Mouse (Mus musculus) forelimb bud, embryonic 11.5 days (tissue): Measurements from ENCODE around the gene Galnt9.

ENCODE experiments used
- DNase-seq: peaks from one replicate; pipeline ENCODE4 v3.0.0-alpha.2; 2012; ENCODE audit warnings: low read depth, low spot score

Gene Galnt9

DNA sequence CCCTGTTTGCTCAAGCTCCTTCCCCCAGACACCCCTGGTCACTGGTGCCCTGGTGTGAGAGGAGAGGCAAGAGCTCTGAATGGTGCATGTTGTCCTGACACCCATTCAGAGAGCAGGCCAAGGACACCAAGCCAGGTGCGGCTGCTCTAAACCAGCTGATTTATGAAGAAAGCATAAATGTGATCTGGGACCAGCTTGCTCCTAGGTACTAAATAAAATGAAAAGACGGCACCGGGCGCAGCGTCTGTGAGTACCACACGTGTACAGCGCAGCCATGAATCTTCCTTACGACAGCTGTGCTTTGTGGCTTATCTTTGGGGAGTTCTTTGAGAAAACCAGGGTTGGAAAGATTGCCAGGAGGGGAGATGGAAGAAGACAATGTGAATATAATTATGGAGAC, 8.2 kb upstream of the Galnt9 start:
- no peak for DNase-seq

DNA sequence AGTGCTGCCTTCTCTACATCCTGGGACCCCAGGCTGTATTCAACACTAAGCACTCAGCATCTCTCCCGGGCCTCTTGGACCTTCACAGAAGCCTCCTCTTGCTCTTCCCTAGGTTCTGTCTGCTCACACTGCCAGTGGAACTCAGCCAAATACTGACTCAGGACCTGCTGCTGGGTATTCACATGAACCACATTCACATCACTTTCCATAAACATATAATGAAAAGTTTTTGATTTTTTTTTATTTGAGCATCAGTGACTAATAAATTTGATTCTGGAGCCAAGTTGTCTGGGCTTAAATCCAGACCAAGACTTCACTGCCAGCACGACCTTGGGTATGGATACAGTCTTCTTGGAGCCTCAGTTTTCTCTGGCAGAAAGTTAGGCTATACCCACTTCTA, 3.2 kb upstream of the Galnt9 start:
- no peak for DNase-seq

- no peak for DNase-seq
Observed at GRCm38 (mm10) chr5:110541456-110541855, 2.7 kb upstream of the Galnt9 start.

- DNase-seq: no peak
Observed at GRCm38 (mm10) chr5:110544691-110545069, 525 bp downstream of the Galnt9 start.

DNA sequence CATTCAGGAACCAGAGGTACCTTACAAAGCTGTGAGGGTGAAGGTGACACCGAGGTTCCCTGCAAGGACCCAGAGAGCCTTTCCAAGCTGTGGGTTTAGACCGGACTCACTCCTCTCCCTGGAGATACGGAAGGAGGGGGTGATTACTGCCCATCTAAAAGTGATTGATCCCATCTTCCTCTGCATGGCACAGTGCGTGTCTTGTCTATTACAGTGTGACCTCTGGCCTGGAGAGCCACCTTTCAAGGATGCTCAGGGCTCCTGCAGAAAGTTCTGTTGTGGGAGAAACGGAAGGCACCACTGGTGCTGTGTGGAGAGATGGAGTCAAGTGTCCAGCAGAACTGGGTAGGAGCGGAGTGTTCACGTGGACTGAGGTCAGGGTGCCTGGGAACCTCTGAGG, 1.2 kb downstream of the Galnt9 start:
- no peak for DNase-seq

GRCm38 (mm10) chr5:110546136-110546535, 2.0 kb downstream of the Galnt9 start:
- no peak for DNase-seq

DNA sequence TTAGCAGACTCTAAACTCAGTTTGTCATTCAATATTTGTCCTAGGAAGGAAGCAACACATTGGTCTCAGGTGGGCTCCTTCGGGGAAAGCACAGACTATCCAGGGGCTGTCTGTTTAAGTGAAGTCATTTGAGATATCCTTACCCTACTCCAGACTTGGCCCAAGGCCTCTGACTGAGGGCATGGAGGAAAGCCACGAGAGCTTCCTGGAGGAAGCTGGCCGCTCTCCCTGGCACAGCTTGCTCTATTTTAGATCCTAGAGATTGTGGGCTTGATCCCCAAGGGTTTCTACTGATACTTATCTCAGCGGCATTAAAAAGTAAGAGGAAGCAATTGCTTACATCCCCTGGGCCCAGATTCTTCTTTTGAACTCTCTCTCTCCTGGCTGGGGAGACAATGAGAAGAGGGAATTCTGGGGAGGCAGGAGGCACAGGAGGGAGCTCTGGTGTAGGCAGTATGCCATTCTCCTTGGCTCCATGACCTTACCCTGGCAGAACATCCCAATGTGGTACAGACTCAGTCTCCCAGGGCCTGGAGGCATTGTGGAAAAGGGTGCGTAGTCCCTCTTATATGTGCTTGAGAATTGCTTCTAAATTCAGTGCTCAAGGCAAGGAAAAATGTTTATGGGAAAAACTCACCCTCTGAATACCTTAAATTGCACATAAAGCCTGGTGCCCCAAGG, 2.7 kb downstream of the Galnt9 start:
- DNase-seq: no peak

GRCm38 (mm10) chr5:110548446-110548845, 4.3 kb downstream of the Galnt9 start:
- no peak for DNase-seq

DNA sequence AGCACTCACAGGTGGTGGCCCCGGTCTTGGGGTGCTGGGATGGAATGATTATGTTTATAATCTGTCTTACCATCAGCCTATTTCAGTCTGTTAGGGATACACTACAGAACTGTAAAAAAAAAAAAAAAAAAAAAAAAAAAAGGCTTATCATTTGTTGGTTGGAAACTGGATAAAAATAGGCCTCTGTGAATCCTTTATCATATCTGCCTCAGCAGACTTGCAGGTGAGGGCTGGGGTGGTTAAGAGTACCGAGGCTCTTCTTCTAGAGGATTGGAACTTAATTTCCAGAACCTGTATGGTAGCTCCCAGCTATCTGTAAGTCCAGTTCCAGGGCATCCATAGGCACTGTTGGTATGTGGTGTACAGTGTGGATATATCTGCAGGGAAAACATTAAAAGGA, 6.0 kb downstream of the Galnt9 start:
- no peak for DNase-seq

- no peak for DNase-seq
Observed at GRCm38 (mm10) chr5:110550841-110551240, 6.7 kb downstream of the Galnt9 start.

DNA sequence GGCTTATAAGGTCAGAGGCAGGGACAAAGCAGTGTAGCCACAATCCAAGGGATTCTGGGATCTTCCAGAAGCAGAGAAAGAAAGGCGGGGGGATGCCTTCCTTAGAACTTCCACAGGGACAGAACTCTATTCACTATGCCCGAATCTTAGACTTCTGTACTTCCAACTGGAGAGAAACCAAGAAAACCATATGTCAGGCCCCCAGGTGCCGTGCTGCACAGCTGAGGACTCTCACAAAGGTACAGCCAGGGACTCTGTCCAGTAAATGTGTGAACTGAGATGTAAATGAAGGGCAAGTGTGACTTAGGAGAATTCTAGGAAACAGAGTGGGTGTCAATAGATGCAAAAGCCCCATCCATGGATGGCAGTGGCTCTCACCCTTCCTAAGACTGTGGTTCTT, 7.8 kb downstream of the Galnt9 start:
- DNase-seq: no peak

DNA sequence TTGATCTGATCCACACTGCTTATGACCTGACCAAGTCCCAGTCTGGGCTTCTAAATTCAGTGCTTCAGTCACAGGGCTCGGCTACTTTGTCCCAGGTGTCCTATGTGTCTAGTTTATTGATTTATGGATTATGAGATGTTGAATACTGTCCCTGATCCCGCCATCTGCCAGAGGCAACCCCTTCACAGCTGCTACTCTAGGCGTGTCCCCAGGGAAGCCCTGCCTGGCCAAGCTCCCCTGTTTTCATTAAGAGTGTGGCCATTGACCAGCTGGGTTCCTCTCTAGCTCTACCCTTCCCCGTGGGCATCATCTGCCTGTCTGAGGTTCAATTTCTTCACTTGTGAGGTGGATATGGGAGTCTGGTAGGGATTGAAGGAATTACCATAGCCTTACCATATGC, 9.2 kb downstream of the Galnt9 start:
- no peak for DNase-seq

GRCm38 (mm10) chr5:110555198-110555597, 11.0 kb downstream of the Galnt9 start:
- DNase-seq: no peak

GRCm38 (mm10) chr5:110558368-110558767, 14.2 kb downstream of the Galnt9 start:
- DNase-seq: peak; percentile 56

DNA sequence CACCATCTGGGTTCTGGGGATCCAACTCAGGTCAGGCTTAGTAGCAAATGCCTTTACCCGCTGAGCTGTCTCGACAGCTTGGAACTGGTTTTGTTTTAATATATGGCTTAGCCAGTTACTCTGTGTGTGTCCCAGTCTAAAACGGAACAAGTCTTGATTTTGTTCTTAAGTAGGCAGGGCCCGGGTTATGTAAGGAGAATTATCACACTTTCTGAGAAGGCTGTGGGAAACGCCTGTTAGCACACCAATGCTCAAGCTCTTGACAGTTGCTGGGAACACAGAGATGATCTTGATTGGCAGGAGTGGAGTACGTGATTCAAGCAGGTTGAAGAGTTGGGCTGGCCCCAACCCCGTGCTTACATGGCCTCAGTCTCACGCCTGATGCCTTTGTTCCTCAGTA, 15.5 kb downstream of the Galnt9 start:
- DNase-seq: no peak

DNA sequence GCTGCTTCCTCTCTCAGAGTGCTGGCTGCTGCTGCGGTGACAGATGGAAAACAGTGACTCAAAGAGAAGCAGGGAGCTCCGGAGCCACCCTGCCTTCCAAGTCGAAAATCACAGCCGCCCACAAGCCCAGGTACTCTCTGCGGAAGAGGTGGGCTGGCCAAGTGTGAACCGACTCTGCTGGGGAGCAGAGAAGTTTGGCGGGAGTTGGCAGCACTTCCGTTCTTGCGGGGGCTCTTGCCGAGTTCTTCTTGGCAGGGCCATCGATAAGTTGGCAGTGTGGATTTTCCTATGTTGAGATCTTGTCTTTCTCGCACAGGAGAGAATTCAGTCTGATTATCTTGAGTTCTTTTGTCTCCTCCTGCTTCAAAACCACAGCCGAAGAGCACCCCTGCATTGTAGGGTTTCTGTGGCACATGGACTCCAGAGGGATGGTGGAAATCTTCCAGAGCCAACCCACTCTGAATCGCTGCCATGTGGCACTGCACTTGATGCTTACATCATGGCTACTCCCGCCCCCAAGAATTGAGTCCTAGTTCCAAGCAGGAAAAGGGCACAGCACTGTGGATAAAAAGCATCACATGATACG, 18.7 kb downstream of the Galnt9 start:
- DNase-seq: no peak

DNA sequence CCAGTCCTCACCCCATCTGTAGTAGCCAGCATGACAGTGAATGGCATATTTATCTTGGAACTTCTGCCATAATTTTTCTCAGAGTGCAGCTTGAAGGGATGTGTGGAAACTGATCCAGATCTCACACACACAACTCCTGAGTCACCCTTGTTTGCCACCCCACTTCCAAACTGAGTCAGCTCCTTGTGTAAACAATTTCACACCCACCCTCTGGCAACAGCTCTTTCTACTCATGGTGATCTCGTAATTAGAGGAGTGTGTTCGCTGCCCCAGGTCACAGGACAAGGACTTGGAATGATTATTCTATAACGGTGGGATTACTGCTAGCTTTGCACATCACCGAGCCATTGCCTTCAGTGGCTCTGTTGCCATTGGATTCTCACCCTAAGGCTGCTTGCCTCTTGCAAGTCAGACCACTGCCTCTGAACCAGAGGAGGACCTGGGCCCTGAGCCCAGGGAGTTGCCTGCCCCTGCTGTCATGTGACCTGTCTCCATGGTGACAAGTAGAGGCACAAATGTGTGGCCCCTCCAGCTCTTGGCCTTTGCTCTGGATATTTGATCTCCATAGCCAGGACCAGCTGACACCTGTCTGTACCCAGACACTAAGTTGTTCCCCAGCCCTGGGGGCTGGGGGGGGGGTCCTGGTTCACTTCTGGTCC, 21.0 kb downstream of the Galnt9 start:
- DNase-seq: no peak

- DNase-seq: no peak
Observed at GRCm38 (mm10) chr5:110567547-110567946, 23.4 kb downstream of the Galnt9 start.

GRCm38 (mm10) chr5:110574888-110575287, 30.7 kb downstream of the Galnt9 start:
- DNase-seq: no peak

DNA sequence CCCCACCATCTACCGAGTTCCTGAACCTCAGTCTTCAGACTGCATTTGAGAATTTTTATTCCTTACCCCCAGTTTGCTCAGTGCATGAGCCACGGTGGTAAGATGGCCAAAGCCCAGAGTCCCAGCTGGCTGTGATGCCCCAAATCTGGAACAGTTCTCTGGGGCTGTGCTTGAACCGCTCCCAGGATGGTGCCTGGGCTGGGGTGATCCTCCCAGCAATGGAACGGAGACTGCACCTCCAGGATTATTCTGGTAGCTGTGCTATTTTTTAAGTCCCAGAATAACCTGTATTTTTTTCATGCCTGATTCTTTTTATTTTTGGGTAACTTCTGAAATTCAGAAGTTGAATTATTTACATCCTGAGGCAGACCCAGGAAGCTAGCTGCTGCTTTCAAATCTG, 35.1 kb downstream of the Galnt9 start:
- no peak for DNase-seq

GRCm38 (mm10) chr5:110580569-110581239, 36.5 kb downstream of the Galnt9 start:
- no peak for DNase-seq

DNA sequence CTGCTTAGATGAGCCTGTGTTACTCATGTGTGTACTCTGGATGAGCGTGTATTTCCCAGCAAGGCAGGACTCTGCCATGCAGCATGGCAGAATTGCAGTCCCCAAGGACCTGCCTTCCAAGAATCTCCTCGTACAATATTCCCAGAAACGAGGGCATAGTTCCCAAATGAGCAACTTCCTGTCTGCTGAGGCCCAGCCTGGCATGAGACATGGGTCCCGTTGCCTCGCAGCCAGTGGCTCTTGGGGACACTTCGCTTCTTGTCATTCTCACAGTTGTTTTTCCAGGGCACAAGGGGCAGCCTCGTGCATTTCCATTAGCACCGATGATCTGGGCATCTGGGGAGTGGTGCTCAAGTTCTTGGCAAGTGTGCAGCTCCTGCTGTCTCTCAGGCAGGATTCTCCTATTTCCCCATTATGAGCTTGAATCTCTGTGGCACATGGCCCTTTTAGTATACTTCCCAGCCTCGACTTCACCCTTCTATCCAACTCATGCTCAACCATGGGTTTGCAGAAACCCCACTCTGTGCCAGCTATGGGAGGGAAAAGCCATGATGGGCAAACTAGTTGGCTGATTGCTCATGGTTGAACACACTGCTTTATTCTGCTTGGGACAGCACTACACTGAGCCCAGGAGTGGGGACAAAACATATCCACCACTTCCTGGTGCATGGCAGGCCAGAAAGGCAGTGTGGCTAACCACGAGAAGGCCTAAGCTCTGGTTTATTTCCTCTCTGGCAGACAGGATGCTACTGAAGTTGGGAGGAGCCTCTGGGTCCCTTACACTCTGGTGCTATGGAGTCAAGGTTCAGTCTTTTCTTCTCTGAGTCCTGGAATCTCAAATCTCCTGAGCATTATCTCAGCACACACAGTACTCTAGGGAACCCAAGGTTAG, 38.7 kb downstream of the Galnt9 start:
- no peak for DNase-seq
